Mouse (Mus musculus) liver, adult 2 months (tissue): ENCODE data around the gene Ntsr2.

Experiments
- CTCF ChIP-seq: fragments of 200-500 bp; IDR thresholded peaks from 2 replicates; pipeline ENCODE4 v1.5.1; 2011; ENCODE audit warnings: low read depth, low read length, control low read depth
- POLR2A ChIP-seq: fragments of 200-500 bp; IDR thresholded peaks from 2 replicates; pipeline ENCODE4 v1.6.1; 2011; ENCODE audit warnings: low read length, control low read depth; ENCODE audit not compliant: insufficient read depth; ENCODE audit errors: extremely low read depth

GRCm38 (mm10) chr12:16630152-16630865, 22.9 kb upstream of the Ntsr2 start:
- TF ChIP-seq CTCF (no peak), POLR2A (no peak)
